Mouse (Mus musculus) limb, embryonic 15.5 days (tissue): ENCODE data around the gene Sptbn2. TPM values are rescaled to one million over a fixed set of nuclear protein-coding genes. Genes with fewer than 3 reads are reported as not detected.

Source experiments
- ATAC-seq: fragments of 200-750 bp; cut with Nextera tagmentation; 2 replicates; pipeline ENCODE4 v1.8.0; 2017; ENCODE audit warnings: low read depth, moderate TSS enrichment; ENCODE audit not compliant: insufficient number of reproducible peaks, low FRiP score, low TSS enrichment
- H3K27ac ChIP-seq: fragments of 300-500 bp; sonication (generic); 2 replicates; pipeline ENCODE4 v1.5.1; 2015; ENCODE audit warnings: moderate library complexity, mild to moderate bottlenecking, inconsistent platforms
- H3K27me3 ChIP-seq: fragments of 300-500 bp; sonication (generic); 2 replicates; pipeline ENCODE4 v1.6.1; 2015; ENCODE audit warnings: inconsistent platforms
- H3K36me3 ChIP-seq: fragments of 300-500 bp; sonication (generic); 2 replicates; pipeline ENCODE4 v1.6.1; 2015; ENCODE audit warnings: inconsistent platforms
- H3K4me1 ChIP-seq: fragments of 300-500 bp; sonication (generic); 2 replicates; pipeline ENCODE4 v1.6.1; 2015; ENCODE audit warnings: inconsistent platforms
- H3K4me2 ChIP-seq: fragments of 300-500 bp; sonication (generic); 2 replicates; pipeline ENCODE4 v1.6.1; 2015; ENCODE audit warnings: mild to moderate bottlenecking, inconsistent platforms
- H3K4me3 ChIP-seq: fragments of 300-500 bp; sonication (generic); 2 replicates; pipeline ENCODE4 v1.5.1; 2015; ENCODE audit warnings: mild to moderate bottlenecking, inconsistent platforms
- H3K9ac ChIP-seq: fragments of 300-500 bp; sonication (generic); 2 replicates; pipeline ENCODE4 v1.6.1; 2015; ENCODE audit warnings: inconsistent platforms
- H3K9me3 ChIP-seq: fragments of 300-500 bp; sonication (generic); 2 replicates; pipeline ENCODE4 v1.6.1; 2016; ENCODE audit warnings: inconsistent platforms
- WGBS: fragments of 180-500 bp; shearing (Covaris S2); methylation state at CpG from one replicate; pipeline ENCODE4 v1.1.7; 2015; 5-methylcytosine and 5-hydroxymethylcytosine counted together
- polyA plus RNA-seq: library from polyadenylated mRNA; unstranded; fragments of >200 nt; fragmentation: Nextera tagmentation; extraction: Ambion mirVana; gene quantifications from 2 replicates; pipeline ENCODE4 v1.2.1, GENCODE M21; 2015

Gene Sptbn2
- polyA plus RNA-seq, 1 experiment from 2014 or later: 5.5 TPM

GRCm38 (mm10) chr19:4711601-4712155 is 711 bp downstream of the Sptbn2 start:
- peaks cover 57% of the 10 kb centered on the region for H3K27me3 ChIP-seq
- peak overlapping the region; percentile 51 for H3K4me3 ChIP-seq
- no peaks in the 10 kb centered on the region for H3K9me3 ChIP-seq
- peaks cover 17% of the 10 kb centered on the region for H3K4me1 ChIP-seq
- 2% methylated on average over 36 of the region's 65 CpGs for WGBS
- no peak overlapping the region for H3K27ac ChIP-seq
- H3K4me2 ChIP-seq: peak overlapping the region; percentile 95
- no peak overlapping the region; the same call in 1 of the 2 replicates for H3K9ac ChIP-seq
- ATAC-seq: no peak
- H3K36me3 ChIP-seq: no peaks in the 10 kb centered on the region

- no peaks in the 10 kb centered on the region for H3K36me3 ChIP-seq
- WGBS: 1% methylated on average over 57 of the region's 60 CpGs
Measured at GRCm38 (mm10) chr19:4712156-4712780, 1.3 kb downstream of the Sptbn2 start.

GRCm38 (mm10) chr19:4712781-4713526 is 2.0 kb downstream of the Sptbn2 start:
- Histone ChIP-seq H3K27me3 (peaks cover 57% of the 10 kb centered on the region), H3K27ac (no peak overlapping the region), H3K36me3 (no peaks in the 10 kb centered on the region), H3K4me3 (peak overlapping the region; percentile 51), H3K9ac (no peak overlapping the region; the same call in 1 of the 2 replicates), H3K4me2 (peak overlapping the region; percentile 95; the same call in 1 of the 2 replicates), H3K9me3 (no peaks in the 10 kb centered on the region), H3K4me1 (peaks cover 17% of the 10 kb centered on the region)
- no peak for ATAC-seq
- 33% methylated on average over 13 of the region's 13 CpGs for WGBS

More at GRCm38 (mm10) chr19:4712156-4712780, 1.3 kb downstream of the Sptbn2 start:
- peak overlapping the region; percentile 51 for H3K4me3 ChIP-seq
- peaks cover 57% of the 10 kb centered on the region for H3K27me3 ChIP-seq
- no peaks in the 10 kb centered on the region for H3K9me3 ChIP-seq
- peak overlapping the region; percentile 95 for H3K4me2 ChIP-seq
- H3K27ac ChIP-seq: no peak overlapping the region
- peaks cover 17% of the 10 kb centered on the region for H3K4me1 ChIP-seq
- no peak for ATAC-seq
- no peak overlapping the region; the same call in 1 of the 2 replicates for H3K9ac ChIP-seq

- Histone ChIP-seq H3K27me3 (peaks cover 57% of the 10 kb centered on the region), H3K36me3 (no peaks in the 10 kb centered on the region), H3K27ac (no peak overlapping the region), H3K4me3 (no peak overlapping the region), H3K4me1 (peaks cover 17% of the 10 kb centered on the region), H3K9me3 (no peaks in the 10 kb centered on the region), H3K9ac (no peak overlapping the region), H3K4me2 (no peak overlapping the region)
- 33% methylated on average over 3 of the region's 3 CpGs for WGBS
- no peak for ATAC-seq
Measured at GRCm38 (mm10) chr19:4713886-4714285, 2.9 kb downstream of the Sptbn2 start.

GRCm38 (mm10) chr19:4716756-4717155 is 5.8 kb downstream of the Sptbn2 start:
- H3K9ac ChIP-seq: no peak overlapping the region
- no peaks in the 10 kb centered on the region for H3K36me3 ChIP-seq
- no peak overlapping the region for H3K4me3 ChIP-seq
- H3K27ac ChIP-seq: no peak overlapping the region
- WGBS: 96% methylated on average over 14 of the region's 14 CpGs
- H3K4me1 ChIP-seq: peaks cover 22% of the 10 kb centered on the region
- no peaks in the 10 kb centered on the region for H3K9me3 ChIP-seq
- ATAC-seq: no peak
- peaks cover 33% of the 10 kb centered on the region for H3K27me3 ChIP-seq
- H3K4me2 ChIP-seq: no peak overlapping the region

GRCm38 (mm10) chr19:4717281-4717680 is 6.3 kb downstream of the Sptbn2 start:
- Histone ChIP-seq H3K4me2 (no peak overlapping the region), H3K9me3 (no peaks in the 10 kb centered on the region), H3K27ac (no peak overlapping the region), H3K27me3 (peaks cover 28% of the 10 kb centered on the region), H3K4me1 (peaks cover 17% of the 10 kb centered on the region), H3K4me3 (no peak overlapping the region), H3K36me3 (no peaks in the 10 kb centered on the region), H3K9ac (no peak overlapping the region)
- ATAC-seq: no peak
- WGBS: 84% methylated on average over 2 of the region's 2 CpGs

GRCm38 (mm10) chr19:4718716-4719115 is 7.7 kb downstream of the Sptbn2 start:
- WGBS: 32% methylated on average over 9 of the region's 12 CpGs
- no peaks in the 10 kb centered on the region for H3K9me3 ChIP-seq
- no peak for ATAC-seq
- no peak overlapping the region for H3K4me2 ChIP-seq
- no peak overlapping the region for H3K4me3 ChIP-seq
- no peak overlapping the region for H3K27ac ChIP-seq
- H3K36me3 ChIP-seq: no peaks in the 10 kb centered on the region
- peaks cover 11% of the 10 kb centered on the region for H3K4me1 ChIP-seq
- H3K27me3 ChIP-seq: peaks cover 13% of the 10 kb centered on the region
- H3K9ac ChIP-seq: no peak overlapping the region

GRCm38 (mm10) chr19:4719351-4719764 is 8.4 kb downstream of the Sptbn2 start:
- Histone ChIP-seq H3K4me3 (no peak overlapping the region), H3K4me1 (peaks cover 11% of the 10 kb centered on the region), H3K9ac (no peak overlapping the region), H3K27me3 (peaks cover 7% of the 10 kb centered on the region), H3K27ac (no peak overlapping the region), H3K36me3 (no peaks in the 10 kb centered on the region), H3K4me2 (peak overlapping the region; percentile 10; the same call in 1 of the 2 replicates), H3K9me3 (no peaks in the 10 kb centered on the region)
- 17% methylated on average over 5 of the region's 5 CpGs for WGBS
- ATAC-seq: no peak

GRCm38 (mm10) chr19:4720112-4720511 is 9.1 kb downstream of the Sptbn2 start:
- H3K4me3 ChIP-seq: no peak overlapping the region
- H3K27ac ChIP-seq: no peak overlapping the region
- H3K36me3 ChIP-seq: no peaks in the 10 kb centered on the region
- no peaks in the 10 kb centered on the region for H3K9me3 ChIP-seq
- 77% methylated on average over 15 of the region's 15 CpGs for WGBS
- no peak for ATAC-seq
- H3K4me2 ChIP-seq: no peak overlapping the region
- H3K4me1 ChIP-seq: peaks cover 11% of the 10 kb centered on the region
- no peaks in the 10 kb centered on the region; the same call in 1 of the 2 replicates for H3K27me3 ChIP-seq
- no peak overlapping the region for H3K9ac ChIP-seq

- Histone ChIP-seq H3K9ac (no peak overlapping the region), H3K27ac (peak overlapping the region; percentile 38; the same call in 1 of the 2 replicates), H3K4me1 (peaks cover 11% of the 10 kb centered on the region), H3K9me3 (no peaks in the 10 kb centered on the region), H3K27me3 (no peaks in the 10 kb centered on the region; the same call in 1 of the 2 replicates), H3K4me2 (peak overlapping the region; percentile 5; the same call in 1 of the 2 replicates), H3K36me3 (no peaks in the 10 kb centered on the region), H3K4me3 (peak overlapping the region; percentile 23)
- WGBS: 17% methylated on average over 11 of the region's 11 CpGs
- ATAC-seq: no peak
Measured at GRCm38 (mm10) chr19:4720671-4721244, 9.8 kb downstream of the Sptbn2 start.

GRCm38 (mm10) chr19:4729186-4729585 is 18.2 kb downstream of the Sptbn2 start:
- Histone ChIP-seq H3K4me1 (no peaks in the 10 kb centered on the region), H3K27ac (no peak overlapping the region), H3K4me3 (no peak overlapping the region), H3K27me3 (no peaks in the 10 kb centered on the region), H3K9me3 (no peaks in the 10 kb centered on the region), H3K9ac (no peak overlapping the region), H3K36me3 (no peaks in the 10 kb centered on the region), H3K4me2 (no peak overlapping the region)
- no peak for ATAC-seq
- 77% methylated on average over 9 of the region's 9 CpGs for WGBS
